Mouse (Mus musculus) embryonic facial prominence, embryonic 11.5 days (tissue): Measurements from ENCODE around the gene Ptbp2. TPM values are rescaled to one million over a fixed set of nuclear protein-coding genes. Genes with fewer than 3 reads are reported as not detected.

Experiments
- microRNA-seq: library from miRNA; unstranded; fragments of <30 nt; microRNA quantifications from one replicate; pipeline ENCODE4, GENCODE M21; 2016; ENCODE audit warnings: borderline number of aligned reads
- polyA plus RNA-seq: library from polyadenylated mRNA; unstranded; fragments of >200 nt; fragmentation: Nextera tagmentation; extraction: Ambion mirVana; gene quantifications from 2 replicates; pipeline ENCODE4 v1.2.1, GENCODE M21; 2014

Gene Ptbp2
- polyA plus RNA-seq, 1 experiment from 2014 or later: 263 TPM

Small RNA genes lying within 50 kb of the gene (microRNA-seq; reads per million reads assigned to microRNA genes)
- not detected for gene Gm24744
